Mouse (Mus musculus): ENCODE measurements around the gene Tanc2. TPM values are rescaled to one million over a fixed set of nuclear protein-coding genes. Genes with fewer than 3 reads are reported as not detected.

Gene Tanc2
- total RNA-seq (2021): 10 to 100 TPM; 10.6 to 11.4 TPM
- long read RNA-seq, experiment 1: 0 reads
- long read RNA-seq, experiment 2, partial matches to known transcripts: 1 of 5 reads
- long read RNA-seq, experiment 2, other reads (novel, unspliced or antisense): 4 of 5 reads

DNA sequence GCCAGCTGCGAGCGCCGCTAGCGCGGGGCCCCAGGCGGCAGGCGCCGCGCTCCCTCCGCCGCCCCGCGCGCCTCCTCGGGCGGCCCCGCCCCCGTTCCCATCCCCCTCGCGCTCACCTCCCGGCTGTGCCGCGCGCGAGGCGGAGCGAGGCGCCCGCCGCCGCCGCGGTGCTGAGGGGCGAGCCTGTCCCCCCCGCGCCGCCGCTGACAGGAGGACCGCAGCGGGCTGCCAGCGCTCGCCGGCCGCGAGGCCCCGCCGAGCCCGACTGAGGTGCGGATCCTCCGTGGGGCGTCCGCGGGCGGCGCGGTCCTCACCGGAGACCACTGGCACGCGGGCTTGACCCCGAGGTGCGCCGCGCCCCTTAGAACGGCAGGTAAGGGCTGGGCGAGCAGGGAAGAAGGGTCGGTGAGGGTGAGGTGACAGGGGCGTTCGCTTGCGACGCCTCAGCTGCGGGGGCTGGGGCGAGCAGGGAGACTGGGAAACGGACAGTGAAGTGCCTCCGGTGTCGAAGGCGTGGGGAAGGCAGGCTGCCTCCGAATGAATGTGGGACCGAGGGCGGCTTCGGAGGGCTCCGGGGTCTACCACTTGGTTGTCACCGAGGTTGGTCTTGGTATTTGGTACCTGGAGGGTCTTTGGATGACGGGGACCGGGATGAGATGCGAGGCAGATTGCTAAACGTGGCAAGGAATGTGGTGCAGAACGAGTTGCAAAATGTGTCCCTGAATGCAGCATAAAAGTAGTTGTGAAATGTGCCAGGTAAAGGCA lies at the start of gene Tanc2:
TSS of gene Tanc2 (plus strand) at position 110 of the 765 bp plus-strand sequence.
- DNase-seq: peak; percentile 18

- DNase-seq: no peak
These were observed 49.0 kb upstream of the Tanc2 start for GRCm38 (mm10) chr11:105540781-105541180.

DNA sequence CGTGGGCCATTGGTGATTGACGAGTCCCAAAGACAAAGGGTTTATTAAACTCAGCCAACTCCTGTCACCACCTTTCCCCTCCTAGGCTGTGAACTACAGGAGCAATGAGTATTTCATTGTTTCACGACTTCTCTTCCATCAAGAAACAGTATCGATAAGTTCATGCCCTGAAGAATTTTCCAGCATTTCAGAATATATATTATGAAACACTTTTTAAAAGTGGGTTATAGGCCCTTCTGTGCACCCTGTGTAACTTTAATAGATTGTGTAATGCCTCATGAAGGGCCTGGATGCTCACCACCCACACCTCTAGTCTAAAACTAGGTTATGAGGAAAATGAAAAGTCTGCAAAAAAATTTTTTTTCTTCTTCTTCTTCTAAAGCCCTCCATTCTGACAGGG lies 48.4 kb upstream of the Tanc2 start:
- no peak for DNase-seq

- no peak for DNase-seq
These were observed 47.7 kb upstream of the Tanc2 start for GRCm38 (mm10) chr11:105542129-105542528.

GRCm38 (mm10) chr11:105545801-105546200 lies 44.0 kb upstream of the Tanc2 start:
- DNase-seq: no peak

- no peak for DNase-seq
These were observed 43.4 kb upstream of the Tanc2 start for GRCm38 (mm10) chr11:105546393-105546792.

GRCm38 (mm10) chr11:105548383-105548782 lies 41.4 kb upstream of the Tanc2 start:
- DNase-seq: no peak

DNA sequence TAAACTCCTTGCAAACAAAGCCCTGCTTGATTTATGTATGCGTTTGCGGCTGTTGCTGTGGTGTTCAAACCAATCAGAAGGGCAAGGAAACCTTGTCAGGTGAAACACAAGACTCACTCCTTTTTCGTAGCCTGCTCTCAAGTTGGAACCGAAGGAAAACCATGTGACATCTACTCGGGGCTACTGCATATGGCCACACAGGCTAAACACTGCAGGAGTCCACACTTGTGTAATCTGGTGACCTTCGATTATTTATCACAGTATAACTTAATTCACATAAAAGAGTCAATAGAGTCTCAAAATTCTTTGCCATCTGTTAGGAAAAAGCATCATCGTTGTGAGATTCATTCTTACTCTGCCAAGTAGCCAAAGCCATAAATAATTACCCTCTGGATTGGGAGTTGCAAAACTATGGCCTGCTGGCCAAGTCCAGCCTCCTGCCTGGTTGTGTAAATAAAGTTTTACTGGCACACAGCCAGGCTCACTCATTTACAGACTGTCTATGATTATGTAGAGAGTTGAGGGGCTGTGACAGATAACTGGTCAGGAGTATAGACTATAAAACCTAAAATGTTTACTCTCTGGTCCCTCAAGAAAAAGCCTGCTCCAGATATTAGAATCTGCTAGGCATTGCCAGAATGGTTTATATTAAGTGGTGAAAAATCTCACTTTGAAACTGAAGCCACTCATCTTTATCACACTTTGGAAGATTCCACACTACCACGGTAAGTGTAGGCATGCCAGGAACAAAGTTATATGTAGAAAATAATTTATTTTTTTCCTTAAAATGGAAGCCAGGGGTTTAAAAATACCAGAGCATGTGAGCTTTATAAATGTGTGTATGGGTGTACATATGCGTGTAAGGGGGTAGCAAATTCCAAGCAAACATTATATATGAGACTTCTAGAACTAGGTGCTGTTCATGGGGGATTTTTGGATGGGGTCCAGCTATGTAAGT lies 40.3 kb upstream of the Tanc2 start:
- DNase-seq: no peak

DNA sequence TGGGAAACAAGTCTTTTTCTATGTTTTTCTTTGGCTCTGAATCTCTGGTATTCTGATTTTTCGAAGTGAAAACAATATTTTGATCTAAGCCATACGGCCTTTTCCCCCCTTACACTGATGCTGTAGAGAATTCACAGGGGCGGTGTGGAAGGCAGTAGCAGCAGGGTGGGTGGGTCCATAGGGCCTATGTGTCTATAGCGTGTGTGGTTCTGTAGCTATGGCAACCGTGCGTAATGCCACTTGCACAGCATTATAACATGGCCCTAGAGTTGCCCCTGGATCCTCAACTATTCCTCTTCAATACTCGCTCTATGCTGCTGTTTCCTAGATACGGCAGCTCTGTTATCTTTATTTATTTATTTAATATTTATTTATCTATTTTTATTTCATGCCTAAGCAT lies 32.5 kb upstream of the Tanc2 start:
- no peak for DNase-seq

DNA sequence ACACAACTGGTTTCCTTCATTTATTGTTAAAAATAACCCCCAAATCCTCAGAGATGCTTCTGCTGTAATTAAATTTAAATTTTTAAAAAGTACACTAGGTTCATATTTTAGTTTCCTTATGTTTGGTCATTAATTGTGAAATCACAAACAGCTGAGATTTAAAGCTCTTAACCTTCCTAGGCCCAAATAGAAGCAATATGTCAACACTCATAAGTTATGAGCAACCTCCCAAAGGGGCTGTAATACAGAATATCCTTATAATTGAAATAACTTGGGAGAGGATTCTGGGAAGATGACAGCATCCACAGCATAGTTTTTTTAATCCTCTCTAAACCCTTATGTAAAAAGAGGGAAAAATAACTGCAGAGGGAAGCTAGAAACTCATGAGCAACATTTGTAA lies 31.7 kb upstream of the Tanc2 start:
- DNase-seq: no peak

- DNase-seq: no peak
These were observed 30.8 kb upstream of the Tanc2 start for GRCm38 (mm10) chr11:105558803-105559505.

DNA sequence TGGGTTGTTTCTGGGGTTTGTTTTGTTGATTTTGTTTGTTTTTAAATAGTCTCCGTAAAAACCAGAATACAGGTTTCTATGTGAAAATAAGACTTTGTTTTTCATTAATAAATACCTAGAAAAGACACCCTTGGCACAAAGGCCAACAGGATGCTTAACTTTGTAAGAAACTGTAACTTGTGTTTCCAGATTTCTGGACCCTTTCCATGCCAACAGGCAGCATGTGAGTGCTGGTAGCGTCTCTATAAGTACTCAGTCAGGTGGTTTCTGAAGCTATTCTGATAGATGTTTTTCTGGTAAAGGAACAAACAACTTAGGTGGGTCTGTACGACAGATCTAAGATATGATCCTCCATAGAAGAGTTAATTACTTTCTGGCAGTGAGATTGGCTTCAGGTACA lies 26.2 kb upstream of the Tanc2 start:
- DNase-seq: no peak

GRCm38 (mm10) chr11:105567221-105567641 lies 22.6 kb upstream of the Tanc2 start:
- peak; percentile 59 for DNase-seq

DNA sequence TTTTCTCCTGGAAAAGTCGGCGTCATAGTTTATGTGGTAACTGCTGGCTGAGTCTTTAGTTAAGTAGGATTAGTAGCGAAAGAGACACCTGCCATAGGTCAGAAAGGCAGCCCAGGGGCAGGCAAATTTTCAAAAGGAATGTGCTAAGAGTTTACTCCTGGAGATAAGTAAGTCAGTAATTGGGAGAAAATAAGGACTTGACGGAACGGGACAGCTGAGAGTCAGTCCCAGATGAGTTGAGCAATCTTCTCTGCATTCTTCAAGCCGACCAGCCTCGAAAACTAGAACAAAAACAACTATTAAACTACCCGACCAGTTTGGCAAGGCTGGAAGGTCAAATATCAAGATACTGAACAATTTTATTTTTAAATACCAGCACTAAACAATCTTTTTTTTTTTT lies 17.8 kb upstream of the Tanc2 start:
- peak; percentile 15 for DNase-seq

- peak; percentile 68 for DNase-seq
These were observed 15.5 kb upstream of the Tanc2 start for GRCm38 (mm10) chr11:105574241-105574640.

DNA sequence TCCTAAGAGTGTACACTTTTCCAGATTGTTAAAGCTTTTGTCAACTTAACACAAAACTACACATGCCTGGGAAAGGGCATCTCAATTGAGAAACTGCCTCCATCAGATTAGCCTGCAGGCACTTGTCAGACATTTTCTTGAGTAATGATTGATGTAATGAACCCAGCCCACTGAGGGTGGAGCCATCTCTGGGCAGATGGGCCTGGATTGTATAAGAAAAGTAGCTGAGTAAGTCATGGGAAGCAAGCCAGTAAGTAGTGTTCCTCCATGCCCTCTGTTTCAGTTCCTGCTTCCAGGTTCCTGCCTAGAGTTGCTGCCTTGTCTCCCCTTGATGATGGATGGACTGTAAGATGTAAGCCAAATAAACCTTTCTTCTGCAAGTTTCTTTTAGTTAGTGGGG lies 12.6 kb upstream of the Tanc2 start:
- no peak for DNase-seq

GRCm38 (mm10) chr11:105582020-105582419 lies 7.8 kb upstream of the Tanc2 start:
- DNase-seq: no peak

DNA sequence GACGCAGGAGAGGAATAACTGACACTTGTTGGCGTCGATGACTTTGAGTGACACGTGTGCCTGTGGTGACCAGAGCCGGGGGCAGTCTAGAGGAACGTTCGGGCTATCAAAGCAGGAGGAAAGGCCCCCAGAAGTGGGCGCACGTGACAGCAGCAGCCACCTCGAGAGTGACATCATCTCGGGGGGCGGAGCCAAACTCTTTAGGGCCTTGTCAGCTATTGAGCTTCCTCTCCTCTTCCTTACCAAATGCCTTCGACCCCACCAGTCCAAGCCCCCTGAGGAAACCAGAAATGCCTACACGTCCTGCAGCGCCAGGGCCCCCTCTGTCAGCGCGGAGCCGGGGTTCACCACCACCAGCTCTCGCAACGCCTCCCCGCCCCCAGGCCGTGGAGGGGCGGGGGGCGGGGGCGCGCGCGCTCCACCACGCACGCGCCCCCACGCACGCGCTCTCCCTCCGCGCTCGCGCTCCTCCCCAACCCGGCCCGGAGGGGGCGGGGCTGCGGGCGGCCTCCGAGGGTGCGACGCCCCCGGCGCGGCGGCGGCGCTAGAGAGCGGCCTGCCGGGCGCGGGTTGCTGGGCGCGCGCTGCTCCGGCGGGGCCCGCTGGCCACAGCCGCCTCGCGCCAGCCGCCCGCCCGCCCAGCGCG lies 432 bp upstream of the Tanc2 start:
- DNase-seq: peak; percentile 86

DNA sequence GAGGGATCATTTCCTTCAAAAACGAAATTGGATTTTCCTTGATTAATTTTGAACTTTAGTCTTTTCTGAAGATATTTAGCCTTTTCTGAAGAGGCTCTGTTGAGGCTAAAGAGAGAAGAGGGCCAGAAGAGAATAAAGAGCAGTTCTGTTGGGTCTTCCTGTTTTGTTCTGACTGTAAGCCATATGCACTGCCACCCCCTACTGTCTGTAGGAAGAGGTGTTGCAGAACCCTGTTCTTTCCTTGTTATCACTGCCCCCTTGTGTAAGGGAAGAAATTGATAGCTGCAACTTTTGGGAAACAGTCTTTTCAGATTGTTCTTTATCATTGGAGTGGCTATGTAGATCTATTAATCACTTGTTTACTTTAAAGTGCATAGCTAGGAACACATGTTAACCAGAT lies 2.1 kb downstream of the Tanc2 start:
- peak; percentile 25 for DNase-seq

- no peak for DNase-seq
These were observed 12.4 kb downstream of the Tanc2 start for GRCm38 (mm10) chr11:105602177-105602576.

GRCm38 (mm10) chr11:105626201-105626600 lies 36.4 kb downstream of the Tanc2 start:
- no peak for DNase-seq

DNA sequence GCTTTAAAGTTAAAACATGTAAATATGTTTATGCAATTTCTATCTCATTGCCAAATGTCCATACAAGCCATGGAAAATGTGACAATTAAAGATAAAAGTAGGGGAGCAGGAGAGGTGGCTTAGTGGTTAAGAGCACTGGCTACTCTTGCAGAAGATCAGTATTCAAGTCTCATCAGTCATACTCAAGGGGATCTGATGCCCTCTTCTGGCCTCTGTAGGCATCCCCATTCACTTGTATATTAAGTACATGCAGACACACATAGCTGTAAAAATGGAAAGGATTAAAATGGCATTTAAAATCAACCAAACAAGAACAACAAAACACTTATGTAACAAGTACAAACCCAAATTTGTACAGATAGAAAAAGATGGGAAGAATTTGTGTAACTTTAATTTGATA lies 54.2 kb downstream of the Tanc2 start:
- no peak for DNase-seq
